Mouse (Mus musculus): ENCODE measurements at regions not wholly inside any gene's neighbourhood (a gene's known extent, or its start where the extent isn't known, plus 50 kb on each side); places are given as distances from the start of the nearest gene placed in this dataset.

DNA sequence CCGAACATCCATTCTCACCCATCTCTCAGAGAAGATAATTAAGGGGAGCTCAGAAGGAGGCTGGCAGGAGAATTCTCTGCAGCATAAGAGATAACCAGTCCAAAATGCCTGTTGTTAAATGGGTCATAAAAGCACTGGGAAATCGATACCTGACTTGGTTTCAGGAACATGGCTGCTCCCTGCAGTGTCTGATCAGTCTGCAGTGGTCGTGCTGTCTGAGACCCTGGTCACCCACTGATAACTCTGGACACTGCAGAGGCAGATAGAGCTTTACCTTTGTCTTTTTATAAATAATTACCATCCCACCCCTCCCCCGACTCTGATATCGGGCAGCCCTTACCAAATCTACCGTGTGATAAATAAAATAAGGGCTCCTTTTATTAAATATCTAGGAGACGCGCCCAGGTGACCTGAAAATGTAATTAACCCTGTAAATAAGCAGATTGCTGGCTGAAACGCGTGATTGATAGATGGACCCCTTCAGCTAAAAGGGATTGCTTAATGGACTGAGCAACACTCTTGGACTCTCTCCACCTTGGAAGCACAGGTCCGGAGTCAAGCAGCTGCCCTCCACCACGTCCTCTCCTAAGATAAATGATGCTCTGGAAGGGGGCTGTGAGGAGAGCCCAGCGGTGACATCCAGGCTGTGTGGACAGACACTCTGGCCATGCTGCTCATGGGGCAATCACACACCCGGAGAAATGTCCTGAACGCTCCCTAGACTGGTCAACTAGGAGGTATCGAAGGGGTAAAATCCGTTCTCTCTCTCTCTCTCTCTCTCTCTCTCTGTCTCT is 384.4 kb downstream of the Mtx2 start:
- DNase-seq (ENCODE audit: low spot score): no peak

DNA sequence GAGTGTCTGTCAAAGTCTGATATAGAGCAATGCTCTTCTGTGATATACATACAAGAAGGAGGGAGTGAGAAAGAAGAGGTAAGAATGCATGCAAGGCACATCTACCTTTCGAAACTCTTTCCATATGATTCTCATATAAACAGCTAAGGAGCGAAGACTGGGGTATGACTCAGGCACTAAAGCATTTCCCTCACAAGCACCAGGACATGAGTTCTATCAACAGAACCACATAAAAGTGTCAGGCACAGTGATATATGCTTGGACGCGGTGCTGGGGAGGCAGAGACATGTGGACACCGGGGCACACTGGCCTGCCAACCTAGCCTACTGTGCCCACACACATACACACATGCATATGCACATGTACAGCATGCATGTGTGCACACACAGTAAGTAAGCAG is 391.3 kb downstream of the Mtx2 start:
- DNase-seq (ENCODE audit: low spot score): no peak

- no peak for DNase-seq (ENCODE audit: low spot score)
Observed at GRCm38 (mm10) chr2:75220775-75221359, 395.3 kb downstream of the Mtx2 start.

DNA sequence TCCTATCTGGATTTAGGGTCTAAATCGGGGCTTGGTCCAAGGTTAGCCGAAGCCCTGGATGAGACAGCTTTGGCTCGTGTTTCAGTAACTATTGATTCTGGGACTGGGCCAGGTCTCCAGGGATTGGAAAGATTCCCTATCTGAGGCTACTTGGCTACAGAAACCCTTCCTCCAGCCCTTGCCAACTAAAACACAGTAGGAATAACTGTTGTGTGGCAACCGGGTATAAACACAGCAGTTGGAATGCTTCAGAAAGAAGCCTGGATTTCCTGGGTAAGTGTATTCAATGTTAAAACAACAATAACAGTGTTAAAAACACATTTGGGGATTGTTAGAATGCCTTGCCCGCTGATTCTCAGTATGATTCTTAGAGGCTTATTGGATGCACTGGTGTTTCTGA is 398.8 kb downstream of the Mtx2 start:
- DNase-seq (ENCODE audit: low spot score): no peak

GRCm38 (mm10) chr2:75240976-75241375 is 415.4 kb downstream of the Mtx2 start:
- DNase-seq (ENCODE audit: low spot score): no peak

DNA sequence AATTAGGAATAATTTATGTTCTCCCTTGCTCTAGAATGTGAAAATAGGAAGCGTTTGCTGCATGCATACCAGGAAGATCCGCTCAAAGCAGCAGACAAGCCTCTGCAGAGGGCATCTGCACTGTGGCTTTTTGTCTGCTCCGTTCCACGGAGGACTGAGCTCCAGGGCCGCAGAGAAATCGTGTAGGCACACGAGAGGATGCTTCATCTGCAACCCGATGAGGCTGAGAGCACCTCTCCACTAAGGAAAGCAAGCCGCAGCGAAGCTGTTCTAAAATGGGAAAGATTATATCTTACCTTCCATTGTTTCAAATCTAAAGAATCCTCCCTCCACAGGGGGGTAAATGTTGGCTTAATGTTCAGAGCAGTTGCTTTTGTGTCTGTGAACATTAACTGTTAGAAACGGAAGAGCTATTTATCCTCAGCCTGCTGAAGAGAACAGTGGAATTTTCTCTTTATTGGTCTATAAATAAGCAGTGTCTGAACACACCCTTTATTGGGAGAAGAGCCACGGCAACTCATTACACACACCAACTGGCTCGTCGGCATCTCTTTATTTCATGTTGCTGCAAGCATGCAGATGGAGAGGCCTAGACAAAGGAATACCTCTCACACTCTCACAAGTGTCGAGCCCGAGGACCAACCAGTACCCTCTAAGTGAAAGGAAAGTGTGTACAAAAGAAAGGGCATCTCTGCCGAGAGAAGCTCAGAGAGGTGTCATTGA is 414.6 kb upstream of the Hnrnpa3 start:
- no peak for DNase-seq (ENCODE audit: low spot score)

- DNase-seq (ENCODE audit: low spot score): no peak
Observed at GRCm38 (mm10) chr2:75245256-75245655, 413.8 kb upstream of the Hnrnpa3 start.

DNA sequence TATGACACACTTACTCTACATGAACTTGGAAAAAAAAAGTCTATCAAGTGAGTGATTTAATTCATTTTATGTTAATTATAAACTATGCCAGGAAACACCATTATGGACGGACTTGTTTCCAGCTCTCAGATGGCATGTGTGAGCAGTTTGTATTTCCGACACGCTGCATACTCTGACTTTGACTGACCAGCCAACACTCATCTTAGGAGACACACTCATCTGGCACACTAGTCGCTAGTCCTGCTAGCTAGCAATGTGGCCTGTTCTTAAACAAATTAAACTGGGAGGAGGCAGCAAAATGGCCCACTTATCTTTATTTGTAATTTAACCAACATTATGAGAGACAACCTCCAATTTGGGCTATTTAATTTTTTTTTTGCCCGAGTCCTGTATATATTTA is 413.4 kb upstream of the Hnrnpa3 start:
- no peak for DNase-seq (ENCODE audit: low spot score)

GRCm38 (mm10) chr2:75246082-75246743 is 412.8 kb upstream of the Hnrnpa3 start:
- no peak for DNase-seq (ENCODE audit: low spot score)

DNA sequence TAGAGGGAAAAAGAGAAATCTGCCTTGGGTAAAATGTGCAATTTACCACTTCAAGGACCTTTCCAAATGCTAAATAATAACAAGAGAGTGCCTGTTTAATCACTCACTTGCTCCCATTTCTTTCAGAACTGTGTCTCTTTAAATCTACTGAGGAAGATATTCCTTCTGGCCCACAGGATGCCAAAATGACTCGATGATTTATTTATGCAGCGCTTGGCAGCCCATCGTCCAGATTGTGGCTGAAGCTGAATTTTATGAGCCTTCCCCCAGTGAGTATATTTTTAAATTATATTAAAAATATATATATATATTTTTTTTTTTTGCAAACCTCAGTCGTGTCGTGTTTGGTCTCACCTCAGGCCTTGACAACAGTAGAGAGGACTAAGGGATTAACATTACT is 410.8 kb upstream of the Hnrnpa3 start:
- no peak for DNase-seq (ENCODE audit: low spot score)

DNA sequence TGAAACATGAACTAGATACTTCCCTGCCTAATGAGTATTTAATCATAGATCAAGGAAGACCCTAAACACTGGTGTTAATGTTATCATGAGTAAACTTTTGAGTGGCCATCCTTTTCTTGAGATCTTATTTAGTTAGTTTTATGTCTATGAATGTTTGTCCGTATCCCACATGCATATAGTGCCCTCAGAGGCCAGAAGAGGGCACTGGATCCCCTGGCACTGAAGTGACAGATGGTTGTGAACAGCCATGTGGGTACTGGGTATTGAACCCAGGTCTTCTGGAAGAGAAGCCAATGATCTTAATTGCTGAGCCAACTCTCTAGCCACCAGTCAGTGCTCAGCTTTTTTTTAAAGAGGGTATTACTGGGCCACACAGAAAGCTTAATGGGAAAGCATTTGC is 408.6 kb upstream of the Hnrnpa3 start:
- no peak for DNase-seq (ENCODE audit: low spot score)

DNA sequence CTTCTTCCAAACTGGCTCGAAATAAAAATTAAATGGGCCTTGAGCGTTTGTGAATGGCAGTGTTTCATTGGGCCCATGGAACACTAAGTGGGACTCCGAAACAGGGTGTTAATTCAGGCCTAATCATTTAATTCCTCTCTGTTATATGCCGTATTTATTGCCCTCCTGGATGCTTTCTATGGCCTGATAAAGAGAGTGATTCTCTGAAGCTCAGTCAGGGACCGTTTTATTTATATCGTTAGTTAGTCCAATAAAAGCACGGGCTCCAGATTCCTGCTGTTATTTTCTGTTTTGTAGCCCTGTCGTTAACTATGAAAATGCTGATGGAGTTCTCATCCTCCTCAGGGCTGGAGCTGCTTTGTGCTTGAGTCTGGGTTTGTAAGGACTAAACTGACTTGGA is 406.2 kb upstream of the Hnrnpa3 start:
- no peak for DNase-seq (ENCODE audit: low spot score)

- no peak for DNase-seq (ENCODE audit: low spot score)
Observed at GRCm38 (mm10) chr2:75265218-75265617, 393.8 kb upstream of the Hnrnpa3 start.

DNA sequence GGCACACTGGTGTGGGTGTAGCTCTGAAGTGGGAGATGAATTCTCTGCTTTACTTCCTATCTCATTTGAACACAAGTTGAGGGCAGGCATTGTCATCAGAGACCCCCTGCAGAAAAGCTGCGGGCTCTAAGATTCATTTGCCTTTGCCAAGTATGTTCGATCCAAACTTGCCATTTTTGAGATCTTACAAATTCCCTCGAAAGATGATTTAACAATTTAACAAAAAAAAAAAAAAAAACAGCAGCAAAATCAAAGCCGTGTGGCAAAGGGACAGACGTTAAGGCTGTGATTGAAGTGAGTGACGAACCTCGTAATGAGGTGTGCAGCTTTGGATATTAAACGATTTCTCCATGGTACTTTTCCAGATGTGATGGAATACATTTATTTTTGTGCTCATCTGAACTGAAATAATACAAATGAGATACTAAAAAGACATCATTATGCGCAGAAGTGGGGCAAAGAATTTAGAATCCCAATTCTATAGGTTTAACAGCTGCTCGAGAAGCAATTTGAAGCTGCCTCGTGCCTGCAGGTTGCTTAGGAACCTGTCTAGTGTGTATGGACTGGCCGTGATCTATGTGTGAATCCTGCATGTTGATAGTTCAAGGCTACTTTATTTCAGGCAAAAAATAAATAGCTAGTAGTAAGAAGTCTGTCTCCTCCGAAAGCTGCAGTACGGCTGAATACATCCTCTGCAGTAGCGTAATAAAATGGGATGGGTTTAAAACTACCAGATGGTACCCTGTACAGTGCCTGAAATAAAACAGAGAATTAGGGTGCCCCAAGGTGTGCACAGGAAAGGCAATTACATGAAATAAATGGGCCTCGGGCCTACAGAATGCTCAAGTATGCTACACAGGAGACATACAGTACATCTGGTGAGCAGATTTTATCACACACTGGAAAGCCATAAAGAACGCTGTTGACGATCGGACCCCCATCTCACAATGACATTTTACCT is 393.0 kb upstream of the Hnrnpa3 start:
- no peak for DNase-seq (ENCODE audit: low spot score)

DNA sequence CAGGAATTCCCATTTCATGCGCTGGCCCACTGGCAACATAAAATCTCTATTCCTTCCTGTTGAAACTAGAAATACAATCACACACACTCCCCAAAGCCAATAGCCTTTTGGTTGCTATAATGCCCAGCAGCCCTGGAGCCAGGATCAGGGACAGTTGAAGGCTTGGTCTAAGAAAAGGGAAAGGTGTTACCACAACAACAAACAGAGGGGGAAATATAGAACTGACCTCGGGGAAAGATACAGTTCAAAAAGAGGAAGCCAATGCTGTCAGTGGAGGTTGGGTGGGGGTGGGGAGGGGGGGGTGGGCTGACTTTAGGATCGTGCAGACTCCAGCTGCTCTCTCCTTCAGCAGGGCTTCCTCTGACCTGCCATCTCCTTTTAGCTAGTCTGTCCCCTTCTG is 391.1 kb upstream of the Hnrnpa3 start:
- no peak for DNase-seq (ENCODE audit: low spot score)

GRCm38 (mm10) chr2:75269446-75269845 is 389.6 kb upstream of the Hnrnpa3 start:
- DNase-seq (ENCODE audit: low spot score): no peak

DNA sequence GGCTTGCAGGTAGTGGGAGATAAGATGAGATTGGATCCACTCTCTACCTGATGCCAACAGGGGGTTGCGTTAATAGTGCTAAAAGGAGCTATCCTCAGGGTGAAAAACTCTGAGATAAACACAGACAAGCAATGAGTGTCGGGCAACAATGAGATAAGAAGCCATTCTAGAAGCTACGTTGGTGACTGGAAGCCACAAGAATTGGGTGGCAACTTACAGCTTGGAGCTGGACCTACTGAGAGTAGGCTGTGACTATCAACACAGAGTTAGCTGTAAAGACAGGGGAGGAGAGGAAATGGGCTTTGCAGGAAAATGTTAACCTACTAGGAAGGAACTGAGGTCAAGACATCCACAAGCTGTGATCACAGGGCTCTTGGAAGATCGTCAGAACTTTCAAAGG is 388.9 kb upstream of the Hnrnpa3 start:
- no peak for DNase-seq (ENCODE audit: low spot score)

DNA sequence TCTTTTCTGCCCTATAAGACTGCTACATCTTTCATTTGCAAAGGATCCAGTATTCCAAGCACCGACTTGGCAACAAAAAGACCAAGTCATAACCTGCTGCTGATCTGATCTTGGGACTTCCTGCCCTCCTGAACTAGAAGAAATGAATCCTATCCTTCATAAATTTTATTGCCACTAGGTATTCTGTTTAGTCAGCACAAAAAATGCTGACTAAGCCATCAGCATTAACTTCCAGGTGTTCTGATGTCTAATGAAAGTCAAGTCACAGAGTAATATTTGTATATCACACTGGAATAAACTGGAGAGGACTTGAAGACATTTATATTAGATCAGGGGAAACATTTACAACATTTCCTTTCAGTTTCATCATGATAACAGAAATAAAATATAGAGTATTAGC is 371.2 kb upstream of the Hnrnpa3 start:
- no peak for DNase-seq (ENCODE audit: low spot score)

- no peak for DNase-seq (ENCODE audit: low spot score)
Observed at GRCm38 (mm10) chr2:75291674-75292073, 367.4 kb upstream of the Hnrnpa3 start.

DNA sequence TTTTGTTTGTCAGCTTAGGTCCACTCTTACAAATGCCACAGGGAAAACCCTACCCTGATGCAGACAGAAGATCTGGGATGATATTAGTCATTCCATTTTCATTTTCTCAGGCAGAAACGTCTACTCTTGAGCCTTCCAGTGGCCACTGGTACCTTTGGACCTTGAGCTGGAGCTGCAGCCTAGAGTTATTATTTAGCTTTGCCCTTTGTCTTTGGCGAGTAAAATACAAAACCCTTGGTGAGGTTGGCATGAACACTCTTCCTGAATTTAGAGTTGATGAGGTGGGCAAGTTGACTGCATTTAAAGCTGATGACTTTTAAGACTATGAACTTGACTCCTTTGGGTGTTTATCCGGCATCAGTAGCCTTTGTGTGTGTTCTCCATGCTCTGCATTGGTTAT is 352.2 kb upstream of the Hnrnpa3 start:
- no peak for DNase-seq (ENCODE audit: low spot score)

DNA sequence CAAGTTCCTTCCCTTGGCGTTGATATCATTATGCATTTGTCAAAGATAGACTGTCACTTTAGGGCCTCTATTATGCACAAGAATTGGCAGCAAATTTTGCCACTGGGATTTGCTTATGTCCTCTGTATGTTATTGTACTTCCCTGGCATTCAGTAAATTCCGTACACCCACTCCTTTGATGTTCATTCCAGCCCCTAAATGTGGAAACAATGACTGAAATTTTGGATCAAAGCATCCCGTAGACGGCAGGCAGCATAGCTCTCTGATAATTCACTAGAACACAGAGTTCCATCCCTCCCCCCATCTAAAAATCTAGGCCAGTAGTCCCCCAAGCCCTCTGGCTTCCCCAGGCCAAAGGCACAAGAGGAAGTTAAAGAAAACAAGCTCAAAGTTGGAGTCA is 347.9 kb upstream of the Hnrnpa3 start:
- DNase-seq (ENCODE audit: low spot score): no peak

Data from thymus, postnatal 0 days (tissue).